Mouse (Mus musculus) intestine, embryonic 14.5 days (tissue): ENCODE measurements around the gene Slc12a4. TPM values are rescaled to one million over a fixed set of nuclear protein-coding genes. Genes with fewer than 3 reads are reported as not detected.
A peak's percentile ranks its signal among the peaks of the same experiment; 100 is the strongest.

Experiments
- ATAC-seq: fragments of 200-750 bp; cut with Nextera tagmentation; replicated peaks from 2 replicates; pipeline ENCODE4 v1.8.0; 2017; ENCODE audit warnings: low read depth, moderate number of reproducible peaks, moderate TSS enrichment, moderate library complexity; ENCODE audit not compliant: low FRiP score, low TSS enrichment
- DNase-seq: peaks from one replicate; pipeline ENCODE4 v3.0.0-alpha.2; 2018; ENCODE audit warnings: low spot score
- H3K27ac ChIP-seq: fragments of 300-500 bp; sonication (generic); 2 replicates; pipeline ENCODE4 v1.5.1; 2014; ENCODE audit warnings: low read depth, mild to moderate bottlenecking, control low read depth
- H3K27me3 ChIP-seq: fragments of 300-500 bp; sonication (generic); replicated peaks from 2 replicates; pipeline ENCODE4 v1.6.1; 2014; ENCODE audit warnings: low read length, control low read depth; ENCODE audit not compliant: control insufficient read depth, insufficient read depth
- H3K36me3 ChIP-seq: fragments of 300-500 bp; sonication (generic); 2 replicates; pipeline ENCODE4 v1.6.1; 2014; ENCODE audit warnings: low read length, control low read depth; ENCODE audit not compliant: control insufficient read depth, insufficient read depth
- H3K4me1 ChIP-seq: fragments of 300-500 bp; sonication (generic); replicated peaks from 2 replicates; pipeline ENCODE4 v1.6.1; 2014; ENCODE audit warnings: low read length, control low read depth, mixed read lengths; ENCODE audit not compliant: control insufficient read depth, insufficient read depth
- H3K4me2 ChIP-seq: fragments of 300-500 bp; sonication (generic); 2 replicates; pipeline ENCODE4 v1.6.1; 2014; ENCODE audit warnings: low read length
- H3K4me3 ChIP-seq: fragments of 300-500 bp; sonication (generic); 2 replicates; pipeline ENCODE4 v1.5.1; 2014; ENCODE audit warnings: low read depth, low read length, control low read depth, mixed read lengths
- H3K9ac ChIP-seq: fragments of 300-500 bp; sonication (generic); 2 replicates; pipeline ENCODE4 v1.6.1; 2014; ENCODE audit warnings: mild to moderate bottlenecking, low read length
- H3K9me3 ChIP-seq: fragments of 300-500 bp; sonication (generic); 2 replicates; pipeline ENCODE4 v1.6.1; 2016; ENCODE audit warnings: low read length, control low read depth; ENCODE audit not compliant: control insufficient read depth
- WGBS: fragments of 180-500 bp; shearing (Covaris S2); extraction: QIAGEN DNeasy Blood & Tissue Kit; methylation state at CpG from one replicate; pipeline ENCODE4 v1.1.7; 2014; 5-methylcytosine and 5-hydroxymethylcytosine counted together
- polyA plus RNA-seq: library from polyadenylated mRNA; unstranded; fragments of >200 nt; fragmentation: Nextera tagmentation; extraction: Ambion mirVana; gene quantifications from 2 replicates; pipeline ENCODE4 v1.2.1, GENCODE M21; 2014

The Slc12a4 gene
- polyA plus RNA-seq, 1 experiment from 2014 or later = 27.8 TPM

DNA sequence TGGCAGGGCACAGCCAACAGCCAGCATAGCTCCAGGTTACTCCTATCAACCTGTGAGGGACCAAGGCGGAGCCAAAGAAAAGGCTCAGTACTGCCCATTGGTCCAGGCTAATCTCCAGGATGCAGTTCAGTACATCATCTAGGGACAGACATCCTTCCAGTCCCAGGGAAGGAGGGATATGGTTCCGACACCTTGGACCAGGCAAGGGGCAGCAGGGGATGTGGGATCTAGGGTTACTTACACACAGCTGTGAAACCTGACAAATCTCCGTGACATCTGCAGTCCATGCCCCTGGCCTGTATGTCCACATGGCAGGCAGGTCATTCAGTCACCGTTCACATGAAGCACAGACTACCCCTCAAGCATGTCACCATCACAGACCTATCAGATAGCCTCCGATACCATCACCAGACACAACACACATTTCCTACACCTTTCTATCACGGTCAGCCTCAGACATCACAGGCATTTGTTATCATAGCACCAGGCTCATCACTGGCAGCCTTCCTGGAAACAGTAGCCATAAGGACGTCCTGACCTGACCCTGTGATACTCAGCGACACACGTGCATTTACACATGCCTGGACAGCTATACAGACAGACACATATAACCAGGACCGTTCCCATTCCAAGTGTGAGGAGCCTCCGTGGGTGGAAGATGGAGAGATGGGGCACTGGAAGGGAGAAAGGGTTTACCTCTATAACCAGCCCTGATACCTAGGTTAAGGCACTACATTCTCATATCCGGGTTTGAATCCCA is 1.2 kb downstream of the Slc12a4 start:
- no peaks in the 10 kb centered on the region for H3K9me3 ChIP-seq
- H3K9ac ChIP-seq = peak overlapping the region; percentile 91
- no peak overlapping the region for H3K27ac ChIP-seq
- peak overlapping the region; percentile 66 for H3K4me2 ChIP-seq
- H3K36me3 ChIP-seq = peaks cover 9% of the 10 kb centered on the region; the same call in 1 of the 2 replicates
- H3K27me3 ChIP-seq = no peaks in the 10 kb centered on the region
- DNase-seq (peak; percentile 55), ATAC-seq (no peak)
- WGBS = 56% methylated on average over 12 of the region's 12 CpGs
- H3K4me1 ChIP-seq = peaks cover 18% of the 10 kb centered on the region
- H3K4me3 ChIP-seq = peak overlapping the region; percentile 78

DNA sequence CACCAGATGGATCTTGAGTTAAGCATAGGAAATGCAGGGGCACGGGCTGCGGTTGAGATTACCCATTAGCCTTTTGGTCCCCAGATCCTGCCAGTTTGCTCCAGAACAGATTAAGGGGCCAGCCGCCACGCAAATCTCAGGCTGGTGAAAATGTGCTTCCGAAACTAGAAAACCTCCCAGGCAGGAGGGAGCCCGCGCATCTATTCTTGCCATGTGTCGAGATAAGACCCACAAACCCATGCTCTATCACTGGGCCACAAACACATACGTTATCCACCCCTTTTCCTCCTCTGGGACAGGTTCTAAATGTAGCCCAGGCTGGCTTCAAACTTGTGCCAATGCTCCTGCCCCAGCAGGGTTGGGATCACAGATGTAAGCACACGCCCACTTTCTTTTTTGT is 4.4 kb downstream of the Slc12a4 start:
- DNase-seq = no peak
- Histone ChIP-seq H3K4me2 (no peak overlapping the region), H3K4me3 (no peak overlapping the region), H3K36me3 (peaks cover 24% of the 10 kb centered on the region), H3K9ac (no peak overlapping the region), H3K9me3 (no peaks in the 10 kb centered on the region), H3K27me3 (no peaks in the 10 kb centered on the region), H3K27ac (no peak overlapping the region), H3K4me1 (peaks cover 13% of the 10 kb centered on the region)
- 86% methylated on average over 10 of the region's 10 CpGs for WGBS
- ATAC-seq = no peak

DNA sequence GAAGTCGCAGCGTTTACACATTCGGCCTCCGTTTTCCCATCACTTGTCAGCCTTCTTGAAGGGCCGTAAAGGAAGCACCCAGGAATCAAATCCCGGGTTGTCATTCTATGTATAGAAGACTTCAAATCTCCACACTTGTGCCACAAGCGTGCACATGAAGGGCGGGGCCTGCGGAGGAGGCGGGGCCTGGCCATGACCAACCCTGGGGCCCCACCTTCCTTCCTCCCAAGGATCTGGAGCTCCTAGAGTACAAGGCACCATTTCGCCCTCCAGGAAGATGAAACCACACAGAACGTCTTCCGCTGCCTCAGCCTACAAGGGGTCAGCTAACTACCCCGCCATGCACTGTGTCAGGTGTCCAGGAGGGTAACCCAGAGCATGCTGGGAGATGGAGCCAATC is 4.8 kb downstream of the Slc12a4 start:
- H3K4me1 ChIP-seq = peaks cover 9% of the 10 kb centered on the region
- no peak overlapping the region for H3K27ac ChIP-seq
- ATAC-seq = no peak
- WGBS = 77% methylated on average over 14 of the region's 14 CpGs
- no peaks in the 10 kb centered on the region for H3K27me3 ChIP-seq
- no peak overlapping the region for H3K4me2 ChIP-seq
- peaks cover 29% of the 10 kb centered on the region for H3K36me3 ChIP-seq
- no peak for DNase-seq
- no peak overlapping the region for H3K4me3 ChIP-seq
- H3K9ac ChIP-seq = no peak overlapping the region
- no peaks in the 10 kb centered on the region for H3K9me3 ChIP-seq

DNA sequence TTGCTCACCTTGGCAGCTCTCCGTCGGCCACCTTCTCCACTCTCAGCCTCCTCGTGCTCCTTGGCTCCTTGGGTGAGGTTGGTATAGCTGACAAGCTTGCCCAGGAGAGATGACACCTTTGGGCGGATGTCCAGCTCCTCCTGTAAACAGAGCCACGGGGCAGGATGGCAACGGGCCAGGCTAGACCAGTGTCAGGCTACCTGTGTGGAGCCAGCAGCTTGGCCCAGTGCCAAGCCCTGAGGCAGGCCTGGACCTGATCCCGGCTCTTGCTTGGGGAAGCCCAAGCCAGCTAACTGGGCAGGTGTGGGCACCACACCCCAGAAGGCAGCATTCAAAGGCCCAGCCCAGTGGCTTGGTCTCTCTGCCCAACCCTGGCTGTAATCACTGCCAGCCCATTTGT is 6.5 kb downstream of the Slc12a4 start:
- DNase-seq = no peak
- peaks cover 42% of the 10 kb centered on the region for H3K36me3 ChIP-seq
- no peaks in the 10 kb centered on the region for H3K9me3 ChIP-seq
- WGBS = 85% methylated on average over 7 of the region's 7 CpGs
- H3K4me2 ChIP-seq = no peak overlapping the region
- H3K27me3 ChIP-seq = no peaks in the 10 kb centered on the region
- no peak overlapping the region for H3K27ac ChIP-seq
- peaks cover 6% of the 10 kb centered on the region for H3K4me1 ChIP-seq
- H3K9ac ChIP-seq = no peak overlapping the region
- H3K4me3 ChIP-seq = no peak overlapping the region
- no peak for ATAC-seq

DNA sequence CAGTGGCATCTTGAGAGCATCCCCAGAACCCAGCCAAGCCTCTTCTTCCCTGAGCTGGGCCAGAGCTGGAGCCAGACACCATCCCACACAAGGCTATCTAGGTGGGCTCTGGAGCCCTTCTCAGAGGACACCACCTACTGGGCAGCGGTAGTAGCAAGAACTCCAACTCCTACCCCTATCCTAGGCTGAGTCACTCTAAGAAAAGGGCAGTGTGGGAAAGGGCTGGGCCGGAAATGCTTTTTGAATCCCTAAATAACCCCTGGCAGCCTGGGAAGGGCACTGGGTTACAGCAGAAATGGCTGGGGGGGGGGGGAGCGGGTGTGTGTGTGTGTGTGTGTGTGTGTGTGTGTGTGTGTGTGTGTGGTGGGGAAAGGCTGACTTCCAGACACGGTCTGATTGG is 8.1 kb downstream of the Slc12a4 start:
- Histone ChIP-seq H3K9ac (no peak overlapping the region), H3K4me2 (no peak overlapping the region), H3K27me3 (no peaks in the 10 kb centered on the region), H3K4me1 (no peaks in the 10 kb centered on the region), H3K9me3 (no peaks in the 10 kb centered on the region), H3K4me3 (no peak overlapping the region), H3K27ac (no peak overlapping the region), H3K36me3 (peaks cover 57% of the 10 kb centered on the region)
- ATAC-seq (no peak), DNase-seq (no peak)
- 73% methylated on average over 3 of the region's 4 CpGs for WGBS

DNA sequence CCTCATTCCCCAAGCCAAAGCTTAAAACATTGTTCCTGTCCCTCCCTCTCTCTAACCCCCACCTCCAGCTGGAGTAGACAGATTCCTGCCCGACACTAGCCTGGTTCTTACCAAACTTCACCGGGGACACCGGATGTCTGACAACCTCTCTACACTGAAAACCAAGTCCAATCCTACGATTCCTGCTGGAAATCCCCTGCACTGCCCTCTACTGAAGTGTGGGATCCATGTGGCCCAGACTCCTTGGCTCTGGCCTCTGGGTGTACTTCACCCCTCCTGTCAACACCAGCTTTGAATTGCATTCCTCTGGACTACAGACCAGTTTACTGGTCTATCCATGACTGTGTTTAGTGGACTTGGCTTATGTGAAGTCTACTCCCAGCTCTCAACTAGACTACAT is 9.3 kb downstream of the Slc12a4 start:
- Histone ChIP-seq H3K36me3 (peaks cover 67% of the 10 kb centered on the region), H3K9me3 (no peaks in the 10 kb centered on the region), H3K27me3 (no peaks in the 10 kb centered on the region), H3K27ac (no peak overlapping the region), H3K4me3 (no peak overlapping the region), H3K4me1 (no peaks in the 10 kb centered on the region), H3K4me2 (no peak overlapping the region), H3K9ac (no peak overlapping the region)
- WGBS = 92% methylated on average over 4 of the region's 4 CpGs
- DNase-seq (no peak), ATAC-seq (no peak)

DNA sequence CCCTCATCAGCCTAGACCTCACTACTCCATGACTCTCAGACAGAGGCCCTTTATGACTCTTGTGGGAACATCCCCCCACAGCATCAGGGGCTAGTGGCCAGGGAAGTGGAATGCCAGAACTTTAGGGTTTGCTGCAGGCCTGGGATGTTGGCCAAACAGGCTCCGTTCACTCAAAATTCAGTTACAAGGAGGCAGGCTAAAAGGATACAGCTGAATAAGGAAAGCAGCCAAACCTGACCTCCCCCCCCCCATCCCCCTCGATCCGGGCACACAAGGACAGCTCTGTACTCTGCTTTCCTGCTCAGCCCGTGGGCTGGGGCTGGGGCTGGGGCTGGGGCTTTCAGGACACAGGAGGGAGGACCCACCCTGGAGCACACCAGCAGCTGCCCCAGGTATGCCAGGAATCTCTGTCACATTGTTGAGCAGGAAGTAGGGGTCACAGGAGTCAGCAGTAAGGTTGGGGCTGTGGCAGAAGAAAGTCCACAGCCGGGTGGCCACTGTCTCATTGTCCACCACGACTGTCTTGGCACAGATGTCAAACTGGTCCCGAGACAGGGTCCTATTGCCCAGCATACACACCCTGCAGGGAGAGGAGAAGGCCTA is 14.7 kb downstream of the Slc12a4 start:
- no peak for DNase-seq
- Histone ChIP-seq H3K9ac (no peak overlapping the region), H3K4me2 (no peak overlapping the region), H3K4me3 (no peak overlapping the region), H3K36me3 (peaks cover 87% of the 10 kb centered on the region), H3K9me3 (no peaks in the 10 kb centered on the region), H3K4me1 (no peaks in the 10 kb centered on the region; the same call in 1 of the 2 replicates), H3K27me3 (no peaks in the 10 kb centered on the region), H3K27ac (no peak overlapping the region)
- ATAC-seq = no peak
- WGBS = 39% methylated on average over 7 of the region's 7 CpGs

DNA sequence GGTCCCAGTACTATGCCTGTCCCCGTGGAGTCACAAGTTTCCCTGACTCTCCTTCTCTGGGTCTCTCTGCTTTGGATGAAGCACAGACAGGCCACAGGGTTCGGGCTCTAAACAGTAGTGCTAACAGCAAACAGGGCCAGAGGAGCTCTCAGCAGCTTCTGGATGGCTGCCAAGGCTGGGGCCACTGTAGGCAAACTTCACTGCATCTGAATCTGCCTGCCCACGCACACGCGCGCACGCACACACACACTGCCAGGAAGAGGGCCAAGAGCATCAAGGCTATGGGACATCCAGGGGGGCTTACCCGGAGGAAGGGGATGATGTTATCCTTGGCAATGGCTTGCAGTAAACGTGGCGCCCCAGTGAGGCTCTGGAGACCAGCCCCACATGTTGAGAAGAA is 16.5 kb downstream of the Slc12a4 start:
- peaks cover 89% of the 10 kb centered on the region for H3K36me3 ChIP-seq
- H3K4me2 ChIP-seq = no peak overlapping the region
- H3K4me3 ChIP-seq = no peak overlapping the region
- H3K27me3 ChIP-seq = no peaks in the 10 kb centered on the region
- ATAC-seq = no peak
- peak; percentile 55 for DNase-seq
- H3K9ac ChIP-seq = no peak overlapping the region
- 67% methylated on average over 10 of the region's 10 CpGs for WGBS
- H3K4me1 ChIP-seq = no peaks in the 10 kb centered on the region; the same call in 1 of the 2 replicates
- H3K9me3 ChIP-seq = no peaks in the 10 kb centered on the region
- H3K27ac ChIP-seq = no peak overlapping the region

DNA sequence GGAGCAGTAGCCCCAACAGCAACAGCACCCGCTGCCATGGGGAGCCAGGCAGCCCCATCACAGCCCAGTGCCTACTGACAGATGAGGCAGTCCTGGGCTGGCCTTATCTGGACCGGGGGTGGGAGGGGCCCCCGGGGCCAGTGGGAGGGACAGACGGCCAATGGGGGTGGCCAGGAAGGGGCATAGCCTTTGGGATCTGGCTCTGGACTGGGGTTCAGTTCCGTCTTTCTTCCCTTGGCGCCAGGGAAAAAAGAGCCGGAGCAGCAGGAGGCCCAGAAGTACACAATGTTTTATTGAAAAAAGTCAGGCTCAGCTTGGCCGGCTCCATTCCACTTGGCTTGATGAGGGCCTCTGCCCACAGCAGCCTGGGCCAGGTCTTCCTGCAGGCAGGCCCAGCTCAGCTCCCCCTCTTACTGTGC is 22.6 kb downstream of the Slc12a4 start, which contains the start of gene Lcat:
TSS of gene Lcat (minus strand) at position 62 of the 419 bp plus-strand sequence.
- WGBS = 83% methylated on average over 8 of the region's 8 CpGs
- Histone ChIP-seq H3K4me3 (no peak within 1 kb of the TSS), H3K4me1 (0 out of 2 replicates have a peak, but pooled peaks cover under 1% of the 10 kb centered on the region), H3K27me3 (no peaks in the 10 kb centered on the region), H3K9ac (no peak within 1 kb of the TSS), H3K4me2 (no peak within 1 kb of the TSS), H3K9me3 (no peaks in the 10 kb centered on the region), H3K36me3 (peaks cover 64% of the 10 kb centered on the region), H3K27ac (no peak within 1 kb of the TSS)
- no peak for ATAC-seq
- no peak for DNase-seq
